Mouse (Mus musculus) myocyte (in vitro differentiated cells): Measurements from ENCODE around the gene Gm21973.

Experiments
- E2F4 ChIP-seq: IDR thresholded peaks from one replicate; pipeline ENCODE4 v1.6.1; 2011; ENCODE audit warnings: mild to moderate bottlenecking, control low read depth, moderate library complexity; ENCODE audit not compliant: insufficient read depth
- MYOD1 ChIP-seq, 3 experiments: IDR thresholded peaks; one replicate each; pipeline ENCODE4 v1.6.1; 2011; ENCODE audit warnings: control low read depth in 2 of 3, low read depth in 2 of 3, mild to moderate bottlenecking in 2 of 3, moderate library complexity in 1 of 3; ENCODE audit not compliant: insufficient read length in 2 of 3, control insufficient read depth in 1 of 3
- POLR2AphosphoS2 ChIP-seq: IDR thresholded peaks from one replicate; pipeline ENCODE4 v1.6.1; 2011; ENCODE audit warnings: low read depth, control low read depth; ENCODE audit not compliant: insufficient read length
- USF1 ChIP-seq: IDR thresholded peaks from one replicate; pipeline ENCODE4 v1.6.1; 2011; ENCODE audit warnings: low read depth, mild to moderate bottlenecking, control low read depth, moderate library complexity

DNA sequence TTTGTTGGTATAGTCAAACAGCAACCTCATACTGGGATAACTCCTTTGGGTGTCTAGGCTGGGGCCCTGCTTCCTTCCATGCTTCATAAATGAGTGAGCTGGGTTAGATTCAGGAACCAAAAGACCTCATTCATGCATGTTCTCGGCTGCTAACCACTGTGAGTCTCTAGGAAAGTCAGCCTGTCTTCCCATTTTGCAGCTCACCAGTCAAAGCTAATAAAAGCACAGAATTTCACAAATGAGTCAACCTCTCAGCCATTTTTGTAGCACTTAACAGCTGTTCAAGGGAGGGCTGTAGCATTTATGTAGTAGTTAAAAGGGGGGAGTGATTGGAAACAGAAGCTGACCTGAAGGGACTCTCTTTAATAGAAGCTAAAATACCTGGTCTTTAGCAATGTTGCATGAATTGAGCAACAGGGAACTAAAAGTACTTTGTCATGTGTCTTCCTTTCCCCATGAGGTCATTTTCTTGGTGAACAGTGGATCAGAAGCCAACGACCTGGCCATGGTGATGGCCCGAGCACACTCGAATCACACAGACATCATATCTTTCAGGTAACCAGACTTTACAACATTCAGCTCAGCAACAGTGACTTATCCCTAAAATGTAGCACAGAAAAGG, 53.3 kb downstream of the Gm21973 start:
- no peak for TF ChIP-seq MYOD1 (IDR thresholded peaks at IDR 0.05; ENCODE audit: control insufficient read depth in 1 of 3, insufficient read length in 2 of 3, low read depth in 2 of 3)
- no peak for TF ChIP-seq E2F4
- TF ChIP-seq USF1: no peak
- no peak for TF ChIP-seq POLR2AphosphoS2
